30 mouse cellular contexts compared by ENCODE assay signal in the genomic region with DNA sequence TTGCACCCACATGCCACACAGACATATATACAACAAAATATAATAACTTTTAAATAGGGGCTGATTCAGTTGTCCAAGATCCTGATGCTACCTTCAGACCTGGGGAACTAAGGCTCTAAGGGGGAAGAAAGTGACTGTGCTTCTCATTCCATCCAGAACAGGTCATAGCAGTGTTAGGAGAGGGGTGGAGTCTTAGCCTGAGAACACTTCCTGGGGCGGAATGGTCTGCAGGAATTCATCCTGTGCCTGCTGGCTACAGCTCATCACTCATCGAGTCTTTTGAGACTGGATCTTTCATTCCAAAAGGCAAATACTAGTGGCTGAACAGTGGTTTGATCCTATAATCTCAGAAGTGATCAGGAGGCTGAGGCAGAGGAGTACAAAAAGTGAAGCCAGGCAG. TPM values are rescaled to one million over a fixed set of nuclear protein-coding genes. Genes with fewer than 3 reads are reported as not detected.
DNase-seq lines count a peak whose midpoint lies in the region; ATAC-seq and TF ChIP-seq lines count a peak whose summit lies in the region.
"Had no signal": no experiment of that assay in that cellular context is flagged by ENCODE, and none has a peak within 500 bp of the region (broad histone marks: within the 10 kb centered on the region; RNA-seq: fewer than 3 reads in every experiment).

No protein-coding gene starts in this region.

- no peak for DNase-seq in lung, postnatal 0 days (ENCODE audit: low spot score)
- no peak for DNase-seq in lung, adult 2 months
- peak; percentile 72 for DNase-seq in R1 (ENCODE audit: low read depth, low spot score)
- no peak for DNase-seq in heart, adult 18-20 months
- no peak for DNase-seq in gastrocnemius, postnatal 10 days
- no peak for DNase-seq in thymus, postnatal 25 days
- DNase-seq: adrenal gland, adult 8-10 months; adrenal gland, postnatal 25 days; cerebellum, adult 11 months; cerebellum, adult 18-20 months; cerebellum, adult 8-10 months; cerebellum, adult 9-11 months; cerebellum, postnatal 14 days; cerebellum, postnatal 36 days; embryo, embryonic 11 days had no signal

- peaks cover 13% of the 10 kb centered on the region; the same call in 1 of the 2 replicates for H3K4me1 ChIP-seq in lung, postnatal 0 days (ENCODE audit: insufficient read depth, low read depth, low read length)
- peaks cover 2% of the 10 kb centered on the region; the same call in 1 of the 2 replicates for H3K4me1 ChIP-seq in lung, adult 2 months (ENCODE audit: control insufficient read depth, insufficient read depth, low read length)
- no peaks in the 10 kb centered on the region for H3K4me1 ChIP-seq in ES-Bruce4 (ENCODE audit: control insufficient read depth, insufficient read depth, low read length)

- H3K4me2 ChIP-seq in lung, postnatal 0 days (replicated peaks; ENCODE audit: low read depth, low read length), result no peak overlapping the region

- no peak for TF ChIP-seq EP300 in lung, postnatal 0 days (IDR thresholded peaks at IDR 0.05)
- no peak for TF ChIP-seq EP300 in ES-Bruce4 (IDR thresholded peaks at IDR 0.05; ENCODE audit: insufficient read depth, low read depth, low read length)

- H3K9ac ChIP-seq in lung, postnatal 0 days (replicated peaks; ENCODE audit: low read depth), result no peak overlapping the region
- H3K9ac ChIP-seq in ES-Bruce4 (ENCODE audit: low read depth, poor library complexity, severe bottlenecking), result no peak overlapping the region
- H3K9ac ChIP-seq: embryonic facial prominence, embryonic 15.5 days had no signal

- no peak for TF ChIP-seq POLR2A in lung, adult 2 months (IDR thresholded peaks at IDR 0.05; ENCODE audit: borderline replicate concordance, extremely low read depth, low read depth, low read length)
- TF ChIP-seq POLR2A in ES-Bruce4 (IDR thresholded peaks at IDR 0.05; ENCODE audit: insufficient read depth, low read length), result no peak

- WGBS in lung, postnatal 0 days, result 29% methylated on average over 2 of the region's 2 CpGs
- 43% methylated on average over 2 of the region's 2 CpGs for WGBS in lung, adult 2 months

- no peaks in the 10 kb centered on the region for H3K27me3 ChIP-seq in lung, postnatal 0 days (replicated peaks; ENCODE audit: insufficient read depth, low read length)
- no peaks in the 10 kb centered on the region for H3K27me3 ChIP-seq in ES-Bruce4 (ENCODE audit: control insufficient read depth, insufficient read depth, low read length, poor library complexity, severe bottlenecking)
- H3K27me3 ChIP-seq: embryonic facial prominence, embryonic 13.5 days; embryonic facial prominence, embryonic 15.5 days; forebrain, embryonic 12.5 days; Patski had no signal

- no peak for TF ChIP-seq CTCF in lung, postnatal 0 days (IDR thresholded peaks at IDR 0.05)
- TF ChIP-seq CTCF in lung, adult 2 months (IDR thresholded peaks at IDR 0.05; ENCODE audit: insufficient read depth, low read length), result no peak
- TF ChIP-seq CTCF in ES-Bruce4 (IDR thresholded peaks at IDR 0.05; ENCODE audit: low read depth, low read length), result no peak

- 0 out of 2 replicates have a peak, but pooled peaks have one; percentile 44 for ATAC-seq in lung, postnatal 0 days
- ATAC-seq: activated CD4-positive, CD25-positive, alpha-beta regulatory T cell, adult 4 months; Patski had no signal

- H3K27ac ChIP-seq in lung, postnatal 0 days (ENCODE audit: low read length), result no peak overlapping the region
- H3K27ac ChIP-seq in ES-Bruce4 (ENCODE audit: insufficient read depth, low read length), result peak overlapping the region; percentile 79
- H3K27ac ChIP-seq: embryonic facial prominence, embryonic 13.5 days; embryonic facial prominence, embryonic 15.5 days; forebrain, embryonic 12.5 days had no signal

- H3K9me3 ChIP-seq in lung, postnatal 0 days (ENCODE audit: low read length), result no peaks in the 10 kb centered on the region
- no peaks in the 10 kb centered on the region for H3K9me3 ChIP-seq in ES-Bruce4 (replicated peaks; ENCODE audit: control insufficient read depth, insufficient read depth, low read length, poor library complexity, severe bottlenecking)
- H3K9me3 ChIP-seq: embryonic facial prominence, embryonic 13.5 days; embryonic facial prominence, embryonic 15.5 days; forebrain, embryonic 10.5 days; forebrain, embryonic 12.5 days; G1E had no signal

- no peak overlapping the region for H3K4me3 ChIP-seq in lung, postnatal 0 days (ENCODE audit: low read depth, low read length)
- no peak overlapping the region for H3K4me3 ChIP-seq in lung, adult 2 months (replicated peaks; ENCODE audit: extremely low read depth, low read depth, low read length)
- H3K4me3 ChIP-seq in ES-Bruce4 (ENCODE audit: low read depth, low read length), result no peak overlapping the region
- H3K4me3 ChIP-seq: erythroblast, embryonic 14.5 days had no signal

- no peaks in the 10 kb centered on the region for H3K36me3 ChIP-seq in lung, postnatal 0 days (ENCODE audit: insufficient read depth, low read length)
- H3K36me3 ChIP-seq in ES-Bruce4 (ENCODE audit: control insufficient read depth, insufficient read depth, low read length, poor library complexity, severe bottlenecking), result peaks cover 3% of the 10 kb centered on the region; the same call in 1 of the 2 replicates
- H3K36me3 ChIP-seq: G1E had no signal

RNA-seq across cellular contexts. Expression of gene Zfp13, which starts 12.0 kb away (rescaled TPM):
- 5.0 and 5.5 TPM in 2 replicates for polyA plus RNA-seq in lung, postnatal 0 days (2015; fragmentation: Nextera tagmentation; extraction: Ambion mirVana)
- polyA plus RNA-seq in lung, adult 2 months (2012; rRNA removed), result 14.9 and 15.2 TPM in 2 replicates
- 25.1 and 27.7 TPM in 2 replicates for polyA plus RNA-seq in ES-Bruce4 (2011; ENCODE audit: insufficient read depth, insufficient read length, low read depth, missing spikeins)
- total RNA-seq in heart, adult 18-20 months (2021), result 1 to 10 TPM; 2.2 to 3.1 TPM
- 1 to 10 TPM; 6.6 to 7.0 TPM for total RNA-seq in gastrocnemius, postnatal 10 days (2021)
- total RNA-seq: G1E had no signal
- polyA plus RNA-seq: activated CD4-positive, CD25-positive, alpha-beta regulatory T cell, adult 4 months had no signal

RNA-seq across cellular contexts. Expression of gene Zscan10, which starts 13.4 kb away (rescaled TPM):
- polyA plus RNA-seq in lung, postnatal 0 days (2015; fragmentation: Nextera tagmentation; extraction: Ambion mirVana), result not detected in 2 replicates
- 0.06 TPM in 1 of 2 replicates, not detected in the other for polyA plus RNA-seq in lung, adult 2 months (2012; rRNA removed)
- polyA plus RNA-seq in ES-Bruce4 (2011; ENCODE audit: insufficient read depth, insufficient read length, low read depth, missing spikeins), result 51.8 and 58.5 TPM in 2 replicates
- not detected for total RNA-seq in heart, adult 18-20 months (2021)
- total RNA-seq in gastrocnemius, postnatal 10 days (2021), result not detected
- total RNA-seq: adrenal gland, adult 18-20 months; adrenal gland, adult 8-10 months; adrenal gland, postnatal 25 days; adrenal gland, postnatal 4 days; common myeloid progenitor, adult 5-6 weeks had no signal
- polyA plus RNA-seq: erythroblast, embryonic 14.5 days; forebrain, embryonic 14.5 days; forebrain, embryonic 16.5 days; frontal cortex, adult 2 months; Patski had no signal

RNA-seq across cellular contexts. Expression of gene Zfp213, which starts 23.2 kb away (rescaled TPM):
- polyA plus RNA-seq in lung, postnatal 0 days (2015; fragmentation: Nextera tagmentation; extraction: Ambion mirVana), result 10.5 and 11.5 TPM in 2 replicates
- 13.4 and 14.0 TPM in 2 replicates for polyA plus RNA-seq in lung, adult 2 months (2012; rRNA removed)
- 4.2 and 4.9 TPM in 2 replicates for polyA plus RNA-seq in ES-Bruce4 (2011; ENCODE audit: insufficient read depth, insufficient read length, low read depth, missing spikeins)
- 1 to 10 TPM; 6.2 to 7.3 TPM for total RNA-seq in heart, adult 18-20 months (2021)
- 1 to 10 TPM; 3.3 to 4.1 TPM for total RNA-seq in gastrocnemius, postnatal 10 days (2021)

RNA-seq across cellular contexts. Expression of gene Mmp25, which starts 57.8 kb away (rescaled TPM):
- 0.29 and 0.36 TPM in 2 replicates for polyA plus RNA-seq in lung, postnatal 0 days (2015; fragmentation: Nextera tagmentation; extraction: Ambion mirVana)
- 0.70 and 1.0 TPM in 2 replicates for polyA plus RNA-seq in lung, adult 2 months (2012; rRNA removed)
- 10.9 and 12.6 TPM in 2 replicates for polyA plus RNA-seq in ES-Bruce4 (2011; ENCODE audit: insufficient read depth, insufficient read length, low read depth, missing spikeins)
- under 1 TPM in 1 of 2 experiments, not detected in 1; 0.13 TPM for total RNA-seq in heart, adult 18-20 months (2021)
- total RNA-seq in gastrocnemius, postnatal 10 days (2021), result under 1 TPM; 0.35 to 0.43 TPM
- total RNA-seq: common myeloid progenitor, adult 5-6 weeks had no signal
- polyA plus RNA-seq: erythroblast, embryonic 14.5 days; G1E; Patski had no signal

Comparison
In these comparisons a context has a peak if more than half of its experiments do, and no peak if none do; other contexts are left out.
1. RNA of gene Zscan10, which starts 13.4 kb away (polyA plus RNA-seq): 51.8 to 58.5 TPM in ES-Bruce4; 0.06 TPM in lung, adult 2 months and not detected in lung, postnatal 0 days; every median in the first group is over 10 times any median in the second.